Mouse (Mus musculus): ENCODE measurements around the gene D930020B18Rik. TPM values are rescaled to one million over a fixed set of nuclear protein-coding genes. Genes with fewer than 3 reads are reported as not detected.

D930020B18Rik gene
- not detected for polyA plus RNA-seq (2014; fragmentation: Illumina TruSeq; extraction: RNeasy Lipid Tissue Mini Kit (QIAGEN cat#74804); ENCODE audit: low read depth, low replicate concordance)

GRCm38 (mm10) chr10:121641272-121642053 is at the start of gene D930020B18Rik:
Gene D930020B18Rik (plus strand): TSS chr10:121641588.

GRCm38 (mm10) chr10:121626186-121626882 is 15.1 kb upstream of the D930020B18Rik start, which contains the start of gene Xpot:
Gene Xpot (minus strand): TSS chr10:121626332.

GRCm38 (mm10) chr10:121739548-121740505 is 98.4 kb downstream of the D930020B18Rik start, which contains the start of gene BC048403:
Gene BC048403 (plus strand): TSS chr10:121739937.

Other genes with a start within 250 kb of the D930020B18Rik start
- 34.8 TPM for gene Rassf3, start 165.2 kb upstream of the D930020B18Rik start, polyA plus RNA-seq (2014; fragmentation: Illumina TruSeq; extraction: RNeasy Lipid Tissue Mini Kit (QIAGEN cat#74804); ENCODE audit: low read depth, low replicate concordance)
- gene Tbk1, start 54.8 kb upstream of the D930020B18Rik start, polyA plus RNA-seq (2014; fragmentation: Illumina TruSeq; extraction: RNeasy Lipid Tissue Mini Kit (QIAGEN cat#74804); ENCODE audit: low read depth, low replicate concordance), result 58.8 TPM
- gene Xpot, start 15.3 kb upstream of the D930020B18Rik start, polyA plus RNA-seq (2014; fragmentation: Illumina TruSeq; extraction: RNeasy Lipid Tissue Mini Kit (QIAGEN cat#74804); ENCODE audit: low read depth, low replicate concordance), result 114 TPM
- gene BC048403, start 98.3 kb downstream of the D930020B18Rik start, polyA plus RNA-seq (2014; fragmentation: Illumina TruSeq; extraction: RNeasy Lipid Tissue Mini Kit (QIAGEN cat#74804); ENCODE audit: low read depth, low replicate concordance), result 5.7 TPM